ENCODE assay signal across 7 mouse cellular contexts in the genomic region with DNA sequence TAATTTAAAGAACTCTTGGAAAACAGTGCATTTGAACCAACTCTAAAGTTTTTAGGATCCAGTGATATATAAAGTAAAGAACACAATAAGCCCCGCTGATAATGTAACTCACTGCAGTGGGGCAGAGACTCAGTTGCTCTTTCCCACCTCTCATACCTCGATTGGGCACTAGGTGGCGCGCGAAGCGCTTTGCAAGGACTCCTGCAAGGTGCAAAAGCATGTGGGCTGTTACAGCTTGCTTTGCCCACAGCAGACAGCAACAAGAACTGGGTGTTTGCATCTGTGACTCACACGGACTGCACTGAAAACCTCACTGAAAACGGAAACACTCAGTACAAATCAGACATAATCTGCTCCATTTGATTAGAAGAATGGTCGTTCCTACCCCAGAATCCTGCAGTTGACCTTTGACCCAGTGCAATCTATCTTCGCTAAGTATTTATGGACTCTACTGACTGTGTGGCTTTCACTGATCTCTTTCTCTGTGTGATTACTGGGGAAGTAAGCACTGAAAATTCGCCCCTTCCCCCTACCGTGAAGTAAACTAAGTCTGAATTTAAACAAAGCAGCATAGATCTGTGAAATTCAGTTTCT.
DNase-seq lines count a peak whose midpoint lies in the region; ATAC-seq and TF ChIP-seq lines count a peak whose summit lies in the region.

No protein-coding gene starts in this region.

- intact Hi-C loops in gastrocnemius, postnatal 36 days (cut with DNase I), result loop anchor here (5.0 kb wide), 1 partner anchor 704 kb away; no protein-coding TSS in a partner anchor

- no peak overlapping the region for H3K9ac ChIP-seq in limb, embryonic 12.5 days (replicated peaks)
- H3K9ac ChIP-seq in stomach, embryonic 15.5 days, result no peak overlapping the region

- H3K27me3 ChIP-seq in limb, embryonic 12.5 days, result 0 out of 2 replicates have a peak, but pooled peaks cover 2% of the 10 kb centered on the region
- no peaks in the 10 kb centered on the region for H3K27me3 ChIP-seq in stomach, embryonic 15.5 days (replicated peaks)

- no peak for TF ChIP-seq POLR2A in cortical plate, adult 2 months (IDR thresholded peaks at IDR 0.05; ENCODE audit: extremely low read depth, insufficient read depth, low read length)

- peaks cover 3% of the 10 kb centered on the region for H3K4me1 ChIP-seq in cortical plate, adult 2 months (ENCODE audit: control insufficient read depth, insufficient read depth, low read length)
- H3K4me1 ChIP-seq in limb, embryonic 12.5 days (replicated peaks), result peaks cover 9% of the 10 kb centered on the region
- no peaks in the 10 kb centered on the region for H3K4me1 ChIP-seq in stomach, embryonic 15.5 days

- no peaks in the 10 kb centered on the region for H3K36me3 ChIP-seq in limb, embryonic 12.5 days
- H3K36me3 ChIP-seq in stomach, embryonic 15.5 days, result no peaks in the 10 kb centered on the region

- TF ChIP-seq CTCF in cortical plate, adult 2 months (IDR thresholded peaks at IDR 0.05; ENCODE audit: extremely low read depth, insufficient read depth, low read length), result peak; percentile 98

- no peaks in the 10 kb centered on the region for H3K9me3 ChIP-seq in limb, embryonic 12.5 days
- H3K9me3 ChIP-seq in stomach, embryonic 15.5 days, result no peaks in the 10 kb centered on the region

- 0 out of 2 replicates have a peak overlapping the region, but pooled peaks have one; percentile 17 for H3K4me2 ChIP-seq in limb, embryonic 12.5 days
- H3K4me2 ChIP-seq in stomach, embryonic 15.5 days, result peak overlapping the region; percentile 11; the same call in 1 of the 2 replicates

- WGBS in limb, embryonic 12.5 days, result 5% methylated on average over 12 of the region's 12 CpGs
- WGBS in stomach, embryonic 15.5 days, result 4% methylated on average over 12 of the region's 12 CpGs

- peak; percentile 71 for ATAC-seq in limb, embryonic 12.5 days (ENCODE audit: insufficient number of reproducible peaks, insufficient read depth, low FRiP score, low TSS enrichment, low read depth)
- ATAC-seq in stomach, embryonic 15.5 days (ENCODE audit: insufficient read depth, low FRiP score, low read depth), result peak; percentile 77; the same call in 1 of the 2 replicates

- no peak overlapping the region for H3K4me3 ChIP-seq in cortical plate, adult 2 months (ENCODE audit: insufficient read depth, low read length)
- no peak overlapping the region for H3K4me3 ChIP-seq in limb, embryonic 12.5 days (replicated peaks)
- H3K4me3 ChIP-seq in stomach, embryonic 15.5 days (replicated peaks), result no peak overlapping the region

- H3K27ac ChIP-seq in cortical plate, adult 2 months (ENCODE audit: insufficient read depth, low read length), result no peak overlapping the region
- H3K27ac ChIP-seq in limb, embryonic 12.5 days, result no peak overlapping the region
- H3K27ac ChIP-seq in stomach, embryonic 15.5 days, result no peak overlapping the region

- DNase-seq in adrenal gland, postnatal 10 days, result peak; percentile 93
- peak; percentile 62 to 70 for DNase-seq in gastrocnemius, postnatal 36 days
- DNase-seq in kidney, adult 9 months, result peak; percentile 81
- peak; percentile 91 for DNase-seq in neural tube, embryonic 10.5 days (ENCODE audit: extremely low spot score, low spot score)
